Mouse (Mus musculus): ENCODE data around the gene Hmg20a.

GRCm38 (mm10) chr9:56463686-56464515 lies 45.5 kb downstream of the Hmg20a start:
- no peak for TF ChIP-seq POLR2A (IDR thresholded peaks at IDR 0.05; ENCODE audit: control insufficient read depth, extremely low read depth, insufficient read depth, low read length, poor library complexity)
- no peak for TF ChIP-seq CTCF (IDR thresholded peaks at IDR 0.05; ENCODE audit: borderline replicate concordance, control insufficient read depth, extremely low read depth, insufficient read depth, low read length, poor library complexity)

All from thymus, adult 2 months (tissue).